Mouse (Mus musculus) R1 (cell line): ENCODE measurements around the gene Abhd12b.
"Not testable (repeated sequence)": the region's sequence is repeated elsewhere in the genome, so short reads cannot be mapped to it uniquely, and the experiment has no call there.

Experiments
- DNase-seq: peaks from one replicate; pipeline ENCODE4 v3.0.0-alpha.2; 2018; ENCODE audit warnings: low read depth, low spot score

Gene Abhd12b

DNA sequence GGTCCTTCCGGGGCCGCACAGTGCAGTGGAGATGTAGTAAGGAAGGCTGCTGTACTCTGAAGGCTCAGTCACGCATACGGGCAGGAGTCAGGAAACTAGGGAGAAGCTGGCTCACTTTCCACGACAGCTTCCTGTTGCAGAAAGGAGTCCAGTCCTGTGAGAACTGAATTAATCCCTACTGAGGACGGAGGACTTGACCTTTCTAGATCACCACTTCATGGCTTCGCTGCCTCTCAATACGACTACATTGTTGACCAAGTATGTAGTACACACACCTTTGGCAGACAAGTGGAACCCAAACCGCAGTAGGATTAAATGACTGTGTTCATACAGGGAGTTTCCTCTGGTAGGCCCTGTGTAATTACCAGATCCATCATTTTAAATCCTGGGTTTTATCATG is 16.3 kb upstream of the Abhd12b start:
- DNase-seq = no peak

DNA sequence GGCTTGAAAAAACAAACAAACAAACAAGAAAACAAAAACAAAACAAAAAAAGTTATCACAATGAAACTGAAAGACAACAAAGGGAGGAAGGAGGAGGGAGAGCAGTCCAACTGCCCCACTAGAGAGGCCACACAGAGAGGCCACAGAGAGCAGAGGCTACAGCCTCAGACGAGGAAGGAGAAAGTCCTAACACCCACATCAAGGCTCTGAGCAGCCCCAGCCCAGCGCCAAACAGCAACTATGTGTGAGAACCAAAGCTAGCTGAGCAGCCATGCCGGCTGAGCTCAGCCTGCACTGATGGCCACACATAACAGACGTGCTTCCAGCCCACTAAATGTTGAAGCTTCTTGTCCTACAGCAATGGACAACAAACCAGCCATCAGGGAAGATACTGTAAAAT is 14.1 kb upstream of the Abhd12b start:
- DNase-seq = no peak

DNA sequence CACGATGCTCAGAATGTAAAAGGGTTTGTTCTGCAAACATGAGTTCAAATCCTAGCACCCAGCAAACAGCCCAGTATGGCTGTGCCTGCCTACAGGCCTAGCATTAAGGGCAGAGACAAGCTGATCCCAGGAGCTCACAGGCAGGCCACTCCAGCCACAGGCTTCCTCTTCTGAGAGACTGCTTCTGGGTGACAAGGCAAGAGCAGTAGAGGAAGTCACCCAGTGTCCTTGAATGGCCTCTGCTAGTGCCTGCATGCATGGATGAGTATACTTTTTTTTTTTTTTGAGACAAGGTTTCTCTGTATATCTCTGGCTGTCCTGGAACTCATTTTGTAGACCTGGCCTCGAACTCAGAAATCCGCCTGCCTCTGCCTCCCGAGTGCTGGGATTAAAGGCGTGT is 13.4 kb upstream of the Abhd12b start:
- DNase-seq = no peak

DNA sequence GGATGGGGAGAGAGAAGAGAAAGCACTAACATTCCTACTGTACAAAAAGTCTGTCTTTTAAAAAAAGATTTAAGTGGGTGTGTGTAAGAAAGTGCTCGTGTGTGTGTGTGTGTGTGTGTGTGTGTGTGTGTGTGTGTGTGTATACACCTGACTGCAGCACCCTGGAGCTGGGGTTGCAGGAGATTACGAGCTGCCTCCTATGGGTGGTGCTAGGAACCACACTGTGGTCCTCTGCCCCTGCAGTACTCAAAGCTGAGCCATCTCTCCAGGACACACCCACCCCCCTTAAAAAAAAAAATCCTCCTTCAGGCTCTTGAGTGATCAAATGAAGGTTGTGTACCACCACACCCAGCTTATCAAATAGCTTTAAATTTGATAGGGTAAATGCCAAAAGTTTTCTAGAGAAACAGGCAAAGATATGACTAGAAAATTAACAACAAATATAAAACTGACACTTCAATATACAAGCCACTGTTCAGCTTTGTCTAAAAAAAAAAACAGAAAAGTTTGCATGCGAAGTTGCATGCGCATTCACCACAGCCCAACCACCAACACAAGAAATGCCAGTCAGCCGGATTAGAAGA is 12.9 kb upstream of the Abhd12b start:
- DNase-seq = peak; percentile 33

DNA sequence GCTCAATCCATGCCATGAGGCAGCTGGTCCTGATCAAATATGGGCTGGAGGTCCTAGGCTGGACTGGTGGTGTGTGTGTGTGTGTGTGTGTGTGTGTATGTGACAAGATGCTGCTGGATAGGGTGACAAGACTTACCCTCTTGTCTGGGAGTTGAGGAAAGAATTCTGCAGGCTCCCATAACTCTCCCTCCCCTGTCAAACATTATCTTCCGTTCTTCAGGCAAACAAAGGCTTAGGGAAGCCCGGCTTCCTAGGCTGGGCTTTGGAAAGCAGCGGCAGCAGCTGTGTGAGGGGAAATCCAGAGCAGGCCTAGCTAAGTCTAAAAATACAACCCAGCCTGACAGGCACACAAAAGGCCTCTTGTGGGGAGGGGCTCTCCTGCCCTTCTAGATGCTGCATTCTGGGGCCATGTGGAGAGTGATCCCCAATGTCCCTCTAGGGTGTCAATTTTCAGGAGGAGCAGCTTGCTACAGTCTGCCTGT is 9.8 kb upstream of the Abhd12b start:
- not testable (repeated sequence) for DNase-seq

DNA sequence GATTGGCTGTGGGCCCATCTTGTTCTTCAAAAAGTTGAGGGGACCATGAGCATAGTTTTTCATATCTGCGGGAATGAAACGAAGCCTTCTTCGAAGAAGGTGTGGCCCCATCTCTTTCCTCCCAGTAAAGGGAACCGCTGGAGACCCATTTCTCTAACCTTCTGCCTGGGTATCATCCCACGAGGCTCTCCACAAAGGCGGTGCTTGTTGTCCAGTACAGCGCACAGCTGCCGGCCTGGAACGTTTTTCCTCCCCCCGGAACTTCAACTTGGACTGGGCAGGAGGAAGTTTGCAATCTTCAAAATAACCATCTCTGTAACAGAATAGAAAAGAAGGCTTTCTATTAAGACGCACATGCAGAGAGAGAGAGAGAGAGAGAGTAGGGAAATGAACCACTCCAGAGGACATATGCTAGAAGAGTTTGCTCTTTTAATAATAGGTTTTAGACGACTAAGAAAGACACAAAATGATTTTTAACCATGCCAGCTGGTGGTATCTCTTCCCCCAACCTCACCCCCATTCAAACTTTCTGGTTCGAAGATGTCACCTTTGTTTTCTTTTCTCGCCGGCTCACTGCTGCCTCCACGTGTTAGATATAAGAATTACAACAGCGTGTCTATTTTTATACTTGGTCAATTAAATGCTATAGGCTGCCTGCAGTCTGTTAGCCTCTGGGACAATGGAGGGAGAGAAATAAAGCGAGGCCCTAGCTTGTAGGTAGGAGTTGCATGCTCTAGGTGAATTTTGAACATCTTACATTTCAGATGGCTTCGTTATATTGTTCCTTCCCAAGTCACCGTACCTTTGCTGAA is 9.1 kb upstream of the Abhd12b start:
- DNase-seq = peak; percentile 66

DNA sequence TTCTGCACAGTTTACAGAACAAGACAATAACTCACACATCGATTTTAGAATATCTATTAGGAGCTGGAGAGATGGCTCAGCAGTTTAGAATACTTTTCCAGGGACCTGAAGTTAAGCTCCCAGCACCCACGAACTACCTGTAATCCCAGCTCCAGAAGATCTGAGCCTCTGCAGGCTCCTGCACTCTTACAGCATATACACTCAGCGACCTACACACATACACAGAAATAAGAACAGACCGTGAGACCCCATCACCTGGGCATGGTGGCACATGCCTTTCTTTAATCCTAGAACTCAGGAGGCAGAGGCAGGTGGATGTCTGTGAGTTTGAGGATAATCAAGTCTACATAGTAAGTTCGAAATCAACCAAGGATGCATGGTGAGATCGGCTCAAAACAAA is 8.4 kb upstream of the Abhd12b start:
- DNase-seq = no peak

DNA sequence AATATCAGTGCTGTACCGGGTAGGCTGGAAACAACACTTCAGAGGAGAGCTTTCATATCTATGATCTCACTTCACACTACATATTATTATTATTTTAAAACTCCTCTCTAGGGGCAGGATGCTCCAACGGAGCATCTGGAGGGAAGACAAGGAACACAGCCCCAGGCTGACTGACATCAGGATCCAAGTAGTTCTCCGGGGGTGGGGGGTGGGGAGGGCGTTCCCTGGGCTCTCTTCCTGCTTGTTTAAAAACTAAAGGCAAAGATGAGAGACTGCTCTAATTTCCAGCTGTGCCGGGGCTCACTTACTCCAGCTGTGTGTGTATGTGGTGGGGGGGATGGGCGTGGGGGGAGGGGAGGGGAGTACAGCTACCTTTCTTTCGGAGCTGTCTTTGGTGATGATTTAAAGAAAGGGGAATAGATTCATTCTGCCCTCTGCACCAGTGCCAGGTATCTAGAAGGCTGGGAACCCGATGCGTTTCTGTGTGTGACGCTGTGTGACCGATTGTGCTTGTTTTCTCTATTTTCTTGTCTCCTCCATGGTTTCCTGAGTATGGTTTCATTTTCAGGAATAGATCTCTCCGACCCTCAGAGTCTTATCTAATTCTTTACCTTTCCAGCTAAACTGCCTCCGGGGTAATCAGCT is 5.8 kb upstream of the Abhd12b start:
- peak; percentile 81 for DNase-seq

DNA sequence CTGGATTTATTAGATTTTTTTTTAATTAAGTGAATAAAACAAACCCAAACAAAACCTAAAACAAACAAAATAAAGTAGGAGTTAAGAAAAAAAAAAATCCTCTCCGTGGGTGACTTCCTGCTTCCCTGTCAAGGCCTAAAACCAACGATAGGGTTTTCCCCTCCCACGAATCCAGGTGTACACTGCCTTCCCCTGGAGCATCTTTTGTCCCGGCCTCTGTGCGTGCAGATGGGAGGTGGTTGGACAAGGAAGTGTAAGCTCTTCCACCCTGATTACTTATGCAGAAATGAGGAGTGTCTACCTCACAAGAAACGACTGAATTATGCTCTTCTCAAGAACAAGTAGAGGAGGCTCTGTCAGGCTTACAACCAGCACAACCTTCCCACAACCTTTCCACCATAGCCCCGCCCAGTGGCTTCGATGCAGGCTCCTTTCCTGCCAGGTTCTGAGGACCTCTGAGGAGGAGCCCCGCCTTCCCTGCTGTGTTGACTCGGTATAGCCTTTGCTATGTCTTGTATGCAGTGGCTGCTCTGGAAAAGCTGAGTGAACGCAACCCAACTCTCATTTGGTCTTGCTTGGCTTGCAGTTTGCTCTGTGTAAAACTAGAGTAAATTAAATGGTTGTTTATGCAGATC is 5.2 kb upstream of the Abhd12b start:
- DNase-seq = peak; percentile 86

DNA sequence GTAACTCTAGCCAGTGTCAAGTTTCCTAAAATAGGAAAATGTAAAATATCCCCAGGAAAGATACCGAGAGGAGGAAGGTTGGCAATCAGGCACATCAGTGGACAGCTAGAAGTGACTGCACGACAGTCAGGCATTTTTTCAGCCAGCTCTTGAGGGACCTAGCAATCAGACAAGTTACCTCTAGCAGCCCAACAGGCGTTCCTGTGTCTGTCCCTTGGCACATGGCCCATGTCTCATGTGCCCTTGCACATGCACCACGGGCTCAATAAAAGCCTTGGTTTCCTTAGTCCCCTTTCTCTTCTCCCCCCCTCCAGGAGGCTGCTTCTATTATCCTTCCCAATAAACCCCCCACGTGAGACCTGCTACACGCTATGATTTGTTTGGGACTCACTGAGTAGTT is 2.3 kb downstream of the Abhd12b start:
- no peak for DNase-seq

DNA sequence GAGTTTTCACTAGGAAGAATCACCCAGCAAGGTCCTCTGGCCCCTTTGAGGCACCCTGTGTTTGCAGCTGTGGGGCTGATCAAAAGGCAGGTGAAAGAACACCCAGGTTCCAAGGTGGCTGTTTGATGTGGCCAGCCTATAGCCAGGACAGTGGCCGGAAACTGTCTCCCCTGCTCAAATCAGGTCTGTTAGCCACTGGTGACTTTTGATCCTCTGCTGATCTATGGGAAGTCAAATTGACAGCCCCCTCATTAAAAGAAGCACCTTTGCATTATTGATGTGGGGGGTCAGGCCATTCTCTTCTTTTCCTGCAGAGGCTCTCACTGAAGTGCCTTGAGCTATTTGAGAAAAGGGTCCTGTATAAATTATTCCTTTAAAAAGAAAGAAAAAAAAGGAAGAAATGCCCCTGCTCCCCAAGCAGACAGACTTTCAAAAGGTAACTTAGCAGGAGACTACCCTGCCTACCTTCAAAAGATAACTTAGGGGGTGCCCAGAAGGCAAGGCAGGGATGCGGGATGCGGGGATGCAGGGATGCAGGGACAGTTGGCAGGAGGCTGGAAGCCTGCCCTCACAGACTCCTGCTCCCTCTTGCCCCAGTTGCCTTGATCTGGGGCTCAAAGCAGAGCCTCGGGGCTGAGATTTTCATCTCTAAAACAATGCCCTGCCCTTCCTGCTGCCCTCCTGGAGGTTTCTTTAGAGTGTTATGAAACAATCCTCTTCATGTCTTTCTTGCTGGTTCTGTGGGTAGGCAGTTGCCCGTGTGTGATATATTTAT is 3.5 kb downstream of the Abhd12b start:
- no peak for DNase-seq

DNA sequence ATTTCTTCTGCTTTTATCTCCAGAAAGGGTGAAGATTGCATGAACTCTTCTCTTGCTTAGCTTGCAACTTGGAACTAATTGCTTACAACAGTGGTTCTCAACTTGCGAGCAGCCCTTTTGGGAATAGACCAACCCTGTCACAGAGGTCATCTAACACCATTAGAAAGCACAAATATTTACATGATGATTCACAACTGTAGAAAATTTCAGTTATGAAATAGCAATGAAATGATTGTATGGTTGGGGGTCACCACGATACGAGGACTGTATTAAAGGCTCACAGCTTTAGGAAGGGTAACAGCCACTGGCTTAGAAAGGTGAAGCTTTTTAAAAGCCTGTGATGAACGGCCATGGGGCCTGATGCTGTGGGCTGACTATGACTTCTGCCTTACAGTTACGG is 7.1 kb downstream of the Abhd12b start:
- no peak for DNase-seq

DNA sequence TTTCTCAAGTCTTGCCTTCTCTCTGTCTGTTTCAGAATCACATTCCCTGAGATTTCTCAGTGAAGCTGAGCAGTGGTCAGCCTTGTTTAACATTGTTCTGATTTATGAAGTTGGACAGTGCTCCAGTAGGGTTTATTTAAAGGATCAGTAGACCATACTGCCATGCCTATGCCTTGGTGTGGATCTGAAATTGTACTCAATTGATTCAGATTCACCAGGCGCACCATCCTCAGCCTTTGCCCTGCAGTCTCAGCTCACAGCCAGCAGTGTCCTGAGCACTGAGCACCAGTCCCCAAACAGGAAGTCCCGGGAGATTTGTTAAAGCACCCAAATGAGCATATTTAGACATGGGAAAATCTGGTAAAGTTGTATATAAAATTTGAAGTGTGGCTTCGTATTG is 10.8 kb downstream of the Abhd12b start:
- no peak for DNase-seq

DNA sequence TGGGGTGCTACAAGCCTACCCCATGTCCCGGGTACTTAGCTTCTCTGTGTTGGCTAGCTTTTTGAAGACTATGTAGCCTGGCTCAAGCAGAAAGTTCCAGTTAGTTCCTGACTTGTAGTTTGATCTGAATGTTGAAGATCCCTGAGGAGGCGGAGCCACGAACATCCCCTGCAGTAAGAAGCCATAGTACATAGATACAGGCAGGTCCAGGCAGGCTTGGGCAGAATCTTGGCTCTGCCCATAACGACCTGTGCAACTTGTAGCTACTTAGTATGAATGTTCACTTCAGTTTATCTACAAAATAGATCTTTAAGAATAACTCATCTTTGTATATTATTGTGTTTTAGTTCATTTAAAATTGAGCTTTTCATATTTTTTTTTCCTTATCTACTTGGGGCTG is 14.0 kb downstream of the Abhd12b start:
- no peak for DNase-seq

DNA sequence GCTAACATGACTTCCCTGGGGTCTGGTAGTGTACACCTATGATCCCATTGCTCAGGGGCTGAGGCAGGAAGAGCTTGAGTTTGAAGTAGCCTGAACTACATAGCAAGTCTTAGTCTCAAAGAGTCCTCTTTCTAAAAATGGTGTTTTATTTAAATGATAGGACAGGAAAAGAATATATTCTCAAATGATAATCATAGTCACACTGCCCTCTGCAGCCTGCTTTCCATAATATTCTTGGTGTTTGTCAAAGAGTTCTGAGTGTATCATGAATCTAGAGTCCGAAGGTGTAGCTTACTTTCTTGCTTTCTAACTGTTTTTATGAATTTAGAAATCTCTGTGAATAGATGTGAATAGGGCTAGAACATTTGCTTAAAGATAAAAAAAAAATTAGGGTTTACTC is 16.0 kb downstream of the Abhd12b start:
- no peak for DNase-seq

DNA sequence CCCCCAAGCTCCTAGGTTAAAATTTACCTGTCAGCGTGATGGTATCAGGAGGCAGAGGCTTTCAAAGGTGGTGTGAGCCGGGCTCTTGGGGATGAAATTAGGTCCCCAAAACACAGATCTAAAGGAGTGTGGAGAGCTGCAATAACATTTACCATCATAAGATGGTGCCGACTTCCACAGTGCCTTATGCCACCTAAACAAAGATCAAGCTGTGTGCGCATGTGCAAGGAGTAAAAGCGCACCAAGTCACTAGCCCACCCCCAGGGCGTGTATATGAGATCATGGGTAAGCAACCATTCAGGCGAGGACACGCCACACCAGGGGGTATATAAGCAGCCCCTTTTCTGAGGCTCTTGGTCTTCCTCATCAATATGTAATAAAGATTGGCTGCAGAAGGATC is 29.6 kb downstream of the Abhd12b start:
- DNase-seq = not testable (repeated sequence)

DNA sequence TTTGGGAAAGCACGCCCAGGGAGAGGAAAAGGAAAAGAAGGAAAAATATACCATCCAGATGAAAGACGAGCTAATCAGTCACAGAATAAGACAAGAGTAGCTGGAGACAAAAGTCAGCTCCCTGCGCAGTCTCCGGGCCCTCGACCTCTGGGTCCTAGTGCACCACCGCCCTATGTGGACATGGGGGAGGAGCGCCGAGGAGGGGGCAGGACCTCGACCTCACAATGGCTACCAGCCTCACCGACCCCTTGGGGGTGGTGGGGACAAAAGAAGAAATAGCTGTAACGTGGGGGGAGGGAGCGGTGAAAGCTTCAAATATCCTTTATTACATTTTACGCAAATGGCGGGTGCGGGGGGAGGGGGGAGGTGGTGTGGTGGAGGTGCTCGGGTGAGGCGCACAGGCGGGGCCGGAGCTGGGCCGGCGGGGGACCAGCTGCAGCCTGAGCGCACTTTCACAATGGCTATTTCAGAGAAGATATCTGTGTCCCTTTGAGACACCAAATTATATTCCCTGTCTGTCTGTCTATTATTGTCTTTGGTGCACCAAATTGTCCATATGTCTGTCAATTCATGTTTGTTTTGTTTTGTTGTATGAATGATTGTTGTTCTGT is 30.3 kb downstream of the Abhd12b start:
- DNase-seq = peak; percentile 12

DNA sequence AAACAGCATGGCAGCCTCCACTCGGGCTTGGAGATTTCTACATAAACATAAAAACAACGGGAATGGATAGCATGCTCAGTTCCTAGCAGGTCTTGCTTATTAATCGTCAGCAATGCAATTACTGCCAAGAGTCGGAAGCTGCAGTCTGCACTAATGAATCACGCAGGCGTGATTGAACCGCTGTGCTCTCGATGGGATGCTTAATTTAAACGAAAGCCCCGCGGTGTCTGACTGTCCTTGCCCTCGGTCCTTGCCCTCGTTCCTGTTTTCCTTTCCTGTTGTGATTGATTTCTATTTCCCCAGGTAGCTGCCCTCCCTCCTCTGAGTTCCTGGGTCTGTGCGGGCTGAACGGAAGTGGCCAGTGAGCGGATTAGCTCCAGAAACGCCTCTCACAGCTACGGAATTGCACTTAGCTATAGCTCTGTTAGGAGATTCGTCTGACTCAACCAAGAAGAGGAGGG is 38.4 kb downstream of the Abhd12b start:
- DNase-seq = peak; percentile 39

DNA sequence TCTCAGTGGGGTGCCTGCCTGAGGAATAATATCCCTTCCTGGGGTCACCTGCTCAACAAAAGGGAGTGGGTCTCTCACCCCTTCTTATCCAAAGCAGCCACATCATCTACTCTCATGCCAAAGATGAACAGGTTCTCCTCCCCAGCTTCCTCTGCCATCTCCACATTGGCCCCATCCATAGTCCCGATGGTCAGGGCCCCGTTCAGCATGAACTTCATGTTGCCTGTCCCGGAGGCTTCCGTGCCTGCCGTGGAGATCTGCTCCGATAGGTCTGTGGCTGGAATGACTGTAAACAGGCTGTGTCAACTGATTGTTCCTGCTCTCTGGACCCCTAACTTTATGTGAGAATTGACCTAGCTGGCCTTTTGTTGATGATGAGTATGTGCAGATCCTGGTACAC is 41.5 kb downstream of the Abhd12b start:
- DNase-seq = no peak

DNA sequence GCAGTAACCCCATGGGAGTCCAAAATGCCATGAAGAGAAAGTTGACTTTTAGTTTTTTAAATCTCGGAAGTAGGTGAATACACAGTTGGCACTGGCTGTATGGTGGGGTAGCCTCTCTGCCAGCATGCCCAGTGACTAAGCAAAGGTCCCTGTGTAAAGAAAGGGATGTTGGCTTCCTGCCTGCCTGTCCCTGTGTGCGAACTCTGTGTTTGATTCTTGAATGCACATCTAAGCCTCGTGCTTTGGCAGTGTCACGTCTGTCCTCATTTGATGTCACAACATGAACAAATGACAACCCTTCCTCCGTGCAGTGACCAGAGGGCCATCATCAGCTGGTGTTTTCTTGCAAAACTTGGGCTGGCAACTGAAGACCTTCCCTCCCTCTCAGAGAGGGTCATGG is 42.4 kb downstream of the Abhd12b start:
- no peak for DNase-seq

DNA sequence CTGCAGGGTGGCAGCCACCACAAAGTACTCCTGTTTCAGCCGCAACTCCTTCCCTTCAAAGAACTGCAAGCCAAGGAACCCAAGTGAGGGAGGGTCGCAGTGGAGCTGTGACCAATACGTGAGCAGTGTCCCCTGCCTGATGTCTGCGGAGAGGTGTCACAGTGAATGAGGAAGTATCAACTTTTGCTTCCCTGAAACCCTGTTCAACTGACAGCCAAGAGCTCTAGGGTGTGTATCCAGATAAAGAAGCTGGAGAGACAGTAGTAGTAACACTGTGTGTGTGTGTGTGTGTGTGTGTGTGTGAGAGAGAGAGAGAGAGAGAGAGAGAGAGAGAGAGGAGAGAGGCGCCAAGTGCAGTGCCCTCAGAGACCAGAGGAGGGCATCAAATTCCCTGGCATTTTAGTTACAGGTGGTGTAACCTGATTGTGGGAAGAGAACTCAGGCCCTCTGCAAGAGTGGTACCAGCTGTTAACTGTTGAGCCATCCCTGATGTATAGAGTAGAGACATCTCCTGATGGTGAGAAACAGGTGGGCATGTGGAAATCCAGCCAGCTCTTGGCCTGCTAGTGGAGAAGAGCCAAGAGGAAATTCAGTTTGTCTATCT is 48.1 kb downstream of the Abhd12b start:
- peak; percentile 16 for DNase-seq
